Mouse (Mus musculus): ENCODE results near the gene Srgap3.
A peak's percentile ranks its signal among the peaks of the same experiment; 100 is the strongest.
"Not testable (repeated sequence)": the region's sequence is repeated elsewhere in the genome, so short reads cannot be mapped to it uniquely, and the experiment has no call there.

The Srgap3 gene

GRCm38 (mm10) chr6:112735054-112735453, 212.0 kb downstream of the Srgap3 start:
- DNase-seq = no peak

- no peak for DNase-seq
Measured at GRCm38 (mm10) chr6:112733942-112734341, 213.1 kb downstream of the Srgap3 start.

GRCm38 (mm10) chr6:112732434-112732833, 214.6 kb downstream of the Srgap3 start:
- no peak for DNase-seq

- no peak for DNase-seq
Measured at GRCm38 (mm10) chr6:112731386-112731785, 215.7 kb downstream of the Srgap3 start.

- DNase-seq = peak; percentile 85
Measured at GRCm38 (mm10) chr6:112728760-112729422, 218.2 kb downstream of the Srgap3 start.

GRCm38 (mm10) chr6:112725468-112725867, 221.6 kb downstream of the Srgap3 start:
- no peak for DNase-seq

- no peak for DNase-seq
Measured at GRCm38 (mm10) chr6:112720409-112721080, 226.5 kb downstream of the Srgap3 start.

- DNase-seq = no peak
Measured at GRCm38 (mm10) chr6:112719983-112720382, 227.1 kb downstream of the Srgap3 start.

GRCm38 (mm10) chr6:112717168-112717567, 229.9 kb downstream of the Srgap3 start:
- DNase-seq = peak; percentile 55

- DNase-seq = no peak
Measured at GRCm38 (mm10) chr6:112713951-112714350, 233.1 kb downstream of the Srgap3 start.

- not testable (repeated sequence) for DNase-seq
Measured at GRCm38 (mm10) chr6:112702296-112702695, 244.8 kb downstream of the Srgap3 start.

GRCm38 (mm10) chr6:112700392-112700791, 246.7 kb downstream of the Srgap3 start:
- peak; percentile 67 for DNase-seq

- no peak for DNase-seq
Measured at GRCm38 (mm10) chr6:112699115-112699514, 248.0 kb downstream of the Srgap3 start.

- peak; percentile 88 for DNase-seq
Measured at GRCm38 (mm10) chr6:112696056-112696950, 250.8 kb downstream of the Srgap3 start, which contains the start of gene Rad18. Rad18 (minus strand) TSS chr6:112696686.

GRCm38 (mm10) chr6:112694492-112694891, 252.6 kb downstream of the Srgap3 start:
- no peak for DNase-seq

- DNase-seq = no peak
Measured at GRCm38 (mm10) chr6:112691523-112691922, 255.5 kb downstream of the Srgap3 start.

GRCm38 (mm10) chr6:112688033-112688432, 259.0 kb downstream of the Srgap3 start:
- DNase-seq = peak; percentile 49

- DNase-seq = peak; percentile 7
Measured at GRCm38 (mm10) chr6:112686485-112686884, 260.6 kb downstream of the Srgap3 start.

- no peak for DNase-seq
Measured at GRCm38 (mm10) chr6:112684065-112684464, 263.0 kb downstream of the Srgap3 start.
